Mouse (Mus musculus) stomach, postnatal 0 days (tissue): ENCODE results near the gene Pdzrn3.

Source experiments
- CTCF ChIP-seq: IDR thresholded peaks from 2 replicates; pipeline ENCODE4 v1.5.1; 2016; ENCODE audit warnings: antibody characterized with exemption, low read depth, mild to moderate bottlenecking, moderate library complexity
- EP300 ChIP-seq: optimal IDR thresholded peaks from 2 replicates; pipeline ENCODE3; 2016; ENCODE audit warnings: antibody characterized with exemption

DNA sequence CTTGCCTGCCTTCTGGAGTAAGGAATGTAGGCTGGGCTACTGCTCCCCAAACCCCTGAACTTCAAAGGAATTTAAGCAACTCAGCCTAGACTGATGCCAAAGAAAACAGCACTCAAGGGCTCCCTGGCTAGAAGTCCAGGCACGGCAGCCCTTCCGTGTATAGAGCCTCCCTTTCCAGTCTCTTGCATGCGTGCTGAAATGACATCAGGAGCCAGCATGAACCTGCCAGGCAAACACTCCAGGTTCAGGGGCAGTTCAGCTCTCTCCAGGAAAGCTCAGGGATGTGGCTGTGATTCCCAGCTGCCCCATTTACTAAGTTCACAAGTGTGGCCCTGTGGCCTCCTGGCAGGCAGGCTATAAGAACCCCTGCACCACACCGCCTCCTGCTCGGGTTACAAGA lies 126.5 kb downstream of the Pdzrn3 start:
- TF ChIP-seq CTCF (no peak), EP300 (no peak)
